ENCODE assay signal across 21 mouse cellular contexts in genomic region chr2:163051691-163052090, GRCm38 (mm10). TPM values are rescaled to one million over a fixed set of nuclear protein-coding genes. Genes with fewer than 3 reads are reported as not detected.
"Had no signal": no experiment of that assay in that cellular context is flagged by ENCODE, and none has a peak within 500 bp of the region (broad histone marks: within the 10 kb centered on the region; RNA-seq: fewer than 3 reads in every experiment).

No protein-coding gene starts in this region.

- H3K4me3 ChIP-seq: kidney, embryonic 15.5 days; limb, embryonic 13.5 days; myocyte; neural tube, embryonic 15.5 days had no signal

- H3K9me3 ChIP-seq: kidney, embryonic 15.5 days; limb, embryonic 13.5 days; neural tube, embryonic 15.5 days had no signal

- H3K27ac ChIP-seq: kidney, embryonic 15.5 days; limb, embryonic 13.5 days; liver, embryonic 14.5 days; neural tube, embryonic 15.5 days had no signal

- H3K9ac ChIP-seq: kidney, embryonic 15.5 days; limb, embryonic 13.5 days; liver, embryonic 14.5 days; lung, embryonic 14.5 days; neural tube, embryonic 15.5 days had no signal

- DNase-seq: kidney, adult 2 months; kidney, postnatal 14 days; left cerebral cortex, postnatal 4 days; lung, embryonic 14.5 days; lung, postnatal 14 days; midbrain, embryonic 14.5 days; right cerebral cortex, adult 18-20 months; thymus, adult 2 months; thymus, postnatal 25 days had no signal

- H3K27me3 ChIP-seq: kidney, embryonic 15.5 days; limb, embryonic 13.5 days had no signal

- H3K4me2 ChIP-seq: kidney, embryonic 15.5 days; limb, embryonic 13.5 days; lung, embryonic 14.5 days; neural tube, embryonic 15.5 days had no signal

RNA-seq across cellular contexts. Expression of gene Gtsf1l, which starts 36.0 kb away (rescaled TPM):
- total RNA-seq: layer of hippocampus, postnatal 10 days; left cerebral cortex, adult 18-20 months; left cerebral cortex, postnatal 10 days; left cerebral cortex, postnatal 4 days; liver, adult 2 months; megakaryocyte-erythroid progenitor cell, adult 5-6 weeks had no signal
- polyA plus RNA-seq: kidney, adult 2 months; kidney, embryonic 15.5 days; limb, embryonic 13.5 days; liver, adult 2 months; liver, embryonic 14.5 days; lung, embryonic 14.5 days; midbrain, embryonic 14.5 days; myocyte; neural tube, embryonic 15.5 days; stomach, embryonic 14.5 days; thymus, adult 2 months; urinary bladder, adult 2 months had no signal
